Mouse (Mus musculus) layer of hippocampus, postnatal 10 days (tissue): Measurements from ENCODE around the gene Cxcl9. TPM values are rescaled to one million over a fixed set of nuclear protein-coding genes. Genes with fewer than 3 reads are reported as not detected.
A peak's percentile ranks its signal among the peaks of the same experiment; 100 is the strongest.

ENCODE experiments used
- DNase-seq, 2 experiments: peaks; one replicate each; pipeline ENCODE4 v3.0.0; 2021; ENCODE audit warnings: low spot score in 2 of 2
- total RNA-seq, 2 experiments: library from RNA; stranded (reverse); gene quantifications; 2 replicates each; pipeline ENCODE4 v1.2.3; 2021

Gene Cxcl9
- total RNA-seq, 2 experiments from 2014 or later: not detected

DNA sequence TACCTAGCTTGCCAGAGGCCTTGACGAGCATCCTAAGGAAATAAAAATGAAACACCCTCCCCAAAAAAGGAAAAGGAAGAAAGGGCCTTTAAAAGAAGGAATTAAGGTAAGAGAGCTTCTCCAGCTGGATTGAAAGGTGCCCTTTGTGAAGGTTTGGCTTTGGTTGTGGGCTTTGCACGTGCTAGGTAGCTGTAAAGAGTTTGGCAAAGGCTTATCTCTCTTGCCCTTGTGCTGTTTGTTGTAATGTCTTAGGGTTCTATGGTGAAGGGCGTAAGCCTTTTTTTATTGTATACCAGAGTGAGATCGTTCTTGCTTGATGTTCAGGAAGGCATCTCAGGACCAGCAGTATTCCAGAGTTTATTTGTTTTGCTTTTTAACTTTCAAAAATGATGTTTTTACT lies 12.7 kb upstream of the Cxcl9 start:
- no peak for DNase-seq

DNA sequence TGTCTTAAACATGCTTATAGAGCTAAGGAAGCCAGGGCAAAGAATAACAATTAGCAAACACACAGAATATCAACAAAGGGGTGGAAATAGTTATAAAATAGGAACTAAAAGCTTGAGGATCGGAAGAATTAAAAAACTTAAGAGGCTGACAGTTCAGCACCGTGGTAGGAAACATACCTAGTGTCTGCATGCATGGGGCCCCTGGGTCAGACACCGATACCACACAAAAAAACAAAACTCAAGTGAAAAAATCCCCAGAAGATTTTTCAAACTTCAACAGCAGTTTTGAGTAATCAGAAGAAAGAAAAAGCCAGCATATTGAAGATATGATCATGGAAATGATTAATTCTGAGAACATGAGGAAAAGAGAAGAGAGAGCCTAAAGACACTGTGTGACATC lies 8.9 kb upstream of the Cxcl9 start:
- no peak for DNase-seq

DNA sequence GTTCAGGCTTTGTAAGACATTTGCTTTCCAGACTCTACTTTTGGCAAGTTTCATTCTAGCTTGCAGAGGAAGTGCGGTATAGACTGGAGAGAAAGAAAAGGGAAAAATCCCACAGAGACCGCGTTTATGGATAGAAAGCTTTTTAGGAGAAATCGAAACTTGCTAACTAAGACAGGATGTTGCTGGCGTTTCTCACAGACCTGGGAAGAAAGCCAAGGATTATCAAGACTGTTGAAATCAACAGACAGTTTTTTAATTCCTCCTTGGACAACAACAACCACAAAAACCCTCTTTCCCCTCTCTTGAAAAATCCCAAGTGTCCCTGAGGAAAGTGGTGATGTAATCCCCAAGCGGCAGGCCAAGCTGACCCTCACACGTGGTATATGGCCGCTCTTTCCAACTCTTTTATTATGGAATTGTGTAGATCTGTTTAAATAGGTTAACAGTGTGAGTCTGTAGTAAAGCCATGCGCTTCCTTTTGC lies 4.5 kb upstream of the Cxcl9 start:
- no peak for DNase-seq

DNA sequence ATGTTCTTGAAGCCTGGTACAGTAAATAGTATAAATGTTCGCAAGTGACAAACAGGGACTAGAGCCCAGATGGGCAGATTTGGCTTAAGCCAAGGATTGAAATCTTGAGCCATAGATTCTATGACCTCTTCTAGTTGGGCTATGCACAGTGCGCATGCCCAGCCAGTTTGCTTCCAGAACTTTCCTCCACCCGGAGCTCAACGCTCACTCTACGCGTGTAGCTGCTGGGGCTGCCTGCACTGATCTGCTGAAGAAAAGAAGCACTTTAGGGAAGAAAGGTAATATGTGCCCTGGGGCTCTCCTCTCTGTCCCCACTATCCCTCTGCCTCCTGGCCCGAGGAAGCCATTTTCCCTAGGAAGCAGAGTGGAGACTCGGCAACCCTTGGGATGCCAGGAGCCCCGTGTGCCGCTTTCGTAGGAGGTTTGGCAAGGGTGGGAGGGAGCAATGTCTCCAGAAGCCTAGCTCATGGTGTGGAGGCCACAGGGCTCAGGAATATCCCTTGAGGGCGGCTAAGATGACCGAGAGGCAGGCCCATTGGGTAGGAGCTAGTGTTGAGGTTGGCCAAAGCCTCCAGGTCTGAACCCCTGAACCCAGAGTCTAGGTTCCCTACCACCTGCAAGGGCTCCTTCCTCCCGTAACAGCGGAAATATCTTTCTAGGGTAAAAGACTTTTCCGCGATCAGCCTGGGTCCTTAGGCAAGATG lies 3.9 kb upstream of the Cxcl9 start, which contains the start of gene Art3:
Gene Art3 (plus strand): TSS at position 193 of the 704 bp plus-strand sequence.
- DNase-seq: no peak

DNA sequence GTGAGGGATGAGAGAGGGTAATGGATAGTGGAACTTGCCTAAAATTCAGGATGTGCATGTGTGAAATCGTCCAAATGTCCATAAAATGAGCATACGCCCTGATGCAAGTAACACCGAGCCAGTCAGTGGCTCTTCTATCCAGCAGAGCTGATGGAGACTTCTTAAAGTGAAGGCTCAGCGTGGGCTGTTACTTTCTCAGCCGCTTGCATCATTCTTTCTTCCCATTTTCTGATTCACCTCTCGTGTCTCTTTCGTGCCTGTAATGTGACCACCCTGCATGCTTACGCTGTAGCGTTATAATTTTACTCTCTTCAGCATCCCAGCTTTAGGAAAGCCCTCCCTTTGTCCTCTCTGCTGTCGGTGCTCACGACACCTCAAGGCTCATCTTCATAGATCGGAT lies 3.2 kb upstream of the Cxcl9 start:
- no peak for DNase-seq

DNA sequence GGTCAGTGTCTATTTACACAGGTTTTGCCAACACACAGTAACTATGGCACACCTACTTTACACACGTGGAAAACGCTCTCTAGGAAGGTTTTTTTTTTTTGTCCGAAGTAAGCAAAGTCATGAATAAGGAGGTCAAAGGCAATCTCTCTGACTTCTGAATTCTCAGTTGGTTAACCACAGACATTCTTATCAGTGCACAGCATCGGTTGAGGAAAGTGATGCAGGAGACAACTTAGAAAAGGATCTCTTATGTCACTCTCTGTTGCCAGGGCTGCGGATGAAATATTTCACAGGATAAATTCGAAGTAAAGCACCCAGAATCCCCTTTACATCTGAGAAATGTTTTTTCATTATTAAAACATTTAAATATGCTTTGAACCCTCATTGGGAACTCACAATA lies 512 bp downstream of the Cxcl9 start:
- no peak for DNase-seq

DNA sequence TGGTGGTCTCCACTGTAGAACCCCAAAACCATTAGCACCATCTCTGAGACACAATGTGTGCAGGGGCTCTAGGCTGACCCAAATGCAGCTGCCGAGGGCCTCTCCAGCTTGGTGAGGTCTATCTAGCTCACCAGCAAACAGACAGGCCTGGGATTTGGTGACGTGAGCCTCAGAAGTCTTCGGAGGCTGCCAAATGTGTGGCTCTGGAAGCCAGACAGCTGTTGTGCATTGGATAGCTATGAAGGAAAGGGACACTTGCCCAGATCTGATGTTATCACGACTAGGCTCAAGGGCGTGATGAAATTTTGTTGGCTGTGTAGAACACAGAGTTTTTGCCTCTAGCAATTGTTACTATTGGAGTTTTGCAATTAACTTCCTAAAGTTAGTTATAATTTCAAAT lies 4.6 kb downstream of the Cxcl9 start:
- no peak for DNase-seq

DNA sequence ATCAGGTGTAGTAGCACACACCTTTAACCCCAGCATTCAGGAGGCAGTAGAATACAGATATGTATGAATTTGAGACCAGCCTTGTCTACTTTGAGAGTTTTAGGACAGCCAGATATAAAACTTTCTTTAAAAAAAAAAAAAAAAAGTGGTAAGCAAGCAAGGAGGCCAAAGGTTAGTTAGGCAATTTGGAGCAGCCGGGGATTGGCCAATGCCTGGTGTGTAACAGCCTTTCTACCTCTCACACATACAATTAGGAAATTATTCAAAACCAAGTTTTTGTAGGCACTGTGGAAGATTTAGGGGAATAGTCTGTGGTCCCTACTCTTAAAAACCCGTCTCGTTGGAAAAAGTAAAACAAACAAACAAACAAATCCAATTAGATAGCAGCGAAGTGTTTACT lies 5.3 kb downstream of the Cxcl9 start:
- no peak for DNase-seq

DNA sequence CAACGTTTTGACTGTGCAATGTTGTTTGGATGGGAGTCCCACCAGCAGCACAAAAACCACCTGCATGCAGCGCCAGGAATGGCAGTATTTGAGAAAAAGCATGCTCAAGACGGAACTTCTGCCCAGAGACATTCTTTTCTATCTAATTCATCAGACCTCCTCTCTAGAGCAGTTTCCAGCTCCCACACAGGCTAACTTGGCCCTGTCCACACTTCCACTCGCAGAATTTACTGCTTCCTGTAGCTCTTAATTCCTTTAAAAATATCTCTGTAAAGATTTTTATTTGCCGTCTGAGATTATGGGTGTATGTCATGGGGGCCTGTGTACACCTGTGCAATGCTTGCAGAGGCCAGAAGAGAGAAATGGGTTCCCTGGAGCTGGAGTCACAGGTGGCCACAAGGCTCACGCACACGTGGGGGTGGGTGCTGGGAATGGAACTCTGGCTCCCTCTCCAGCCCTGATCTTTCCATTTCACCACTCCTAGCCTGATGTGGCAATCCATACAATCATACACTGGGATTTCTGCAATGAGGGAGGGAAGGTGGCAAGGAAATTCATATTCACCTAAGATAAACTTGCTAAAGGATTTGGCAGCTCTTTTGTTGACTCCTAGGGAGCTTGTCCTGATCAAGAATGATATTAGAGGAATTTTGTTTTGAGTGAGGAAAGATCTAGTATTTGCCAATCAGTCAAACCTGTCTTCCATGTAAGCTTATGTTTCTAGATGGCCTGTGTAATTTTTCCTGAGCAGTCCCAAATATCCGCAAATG lies 6.1 kb downstream of the Cxcl9 start:
- no peak for DNase-seq

DNA sequence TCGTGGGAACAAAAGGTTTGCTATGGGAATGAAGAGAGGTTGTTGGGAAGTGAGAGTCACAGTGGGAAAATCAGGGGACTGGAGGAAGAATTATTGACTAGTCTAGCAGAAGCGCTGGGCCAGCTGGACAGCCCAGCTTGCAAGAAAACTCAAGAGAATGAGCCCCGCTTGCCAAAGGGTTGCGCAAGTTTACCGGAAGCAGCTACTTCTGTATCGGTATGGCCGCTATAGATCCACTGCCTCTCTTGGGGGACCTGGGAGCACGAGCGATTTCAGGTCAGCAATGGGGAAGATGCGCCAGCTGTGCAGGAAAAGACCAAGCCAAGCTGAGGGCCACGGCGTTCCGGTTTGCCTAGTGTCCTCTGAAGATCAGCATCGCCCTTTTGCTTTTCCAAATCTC lies 9.3 kb downstream of the Cxcl9 start:
- no peak for DNase-seq

DNA sequence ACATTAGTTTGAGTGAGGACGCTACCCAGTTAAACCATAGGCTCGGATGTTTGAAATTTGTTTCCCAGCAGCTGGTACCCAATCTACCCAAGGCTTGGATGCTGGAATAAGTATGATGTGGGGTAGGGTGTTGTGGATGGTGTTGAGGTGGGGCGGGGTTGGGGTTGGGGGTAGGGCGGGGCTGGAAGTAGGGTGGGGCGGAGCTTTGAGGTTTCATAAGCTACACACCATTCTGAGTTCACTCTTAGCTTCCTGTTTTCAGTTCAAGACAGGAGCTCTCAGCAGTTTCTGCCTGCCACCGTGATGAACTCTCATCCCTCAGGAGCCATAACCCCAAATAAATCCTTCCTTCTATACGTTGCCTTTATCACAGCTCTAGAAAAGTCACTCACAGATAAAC lies 9.8 kb downstream of the Cxcl9 start:
- no peak for DNase-seq

DNA sequence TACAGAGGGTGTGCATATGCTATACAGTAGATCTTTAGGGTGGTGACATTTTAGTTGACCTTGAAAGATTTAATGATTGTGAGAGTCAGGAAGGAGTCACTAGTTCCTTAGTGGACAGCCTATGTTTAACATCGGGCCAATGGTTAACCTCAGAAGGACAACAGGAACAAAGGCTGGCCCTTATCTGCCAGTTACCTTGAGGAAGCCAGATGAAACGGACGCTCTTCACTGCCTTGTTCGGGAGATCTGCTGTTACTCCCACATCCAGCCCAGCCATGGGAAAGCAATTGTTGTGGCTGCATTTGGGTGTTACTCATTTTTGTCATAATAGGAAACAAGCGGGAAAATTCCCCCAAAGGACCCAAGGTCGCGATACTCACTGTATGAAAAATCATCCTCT lies 14.1 kb downstream of the Cxcl9 start:
- DNase-seq: no peak

DNA sequence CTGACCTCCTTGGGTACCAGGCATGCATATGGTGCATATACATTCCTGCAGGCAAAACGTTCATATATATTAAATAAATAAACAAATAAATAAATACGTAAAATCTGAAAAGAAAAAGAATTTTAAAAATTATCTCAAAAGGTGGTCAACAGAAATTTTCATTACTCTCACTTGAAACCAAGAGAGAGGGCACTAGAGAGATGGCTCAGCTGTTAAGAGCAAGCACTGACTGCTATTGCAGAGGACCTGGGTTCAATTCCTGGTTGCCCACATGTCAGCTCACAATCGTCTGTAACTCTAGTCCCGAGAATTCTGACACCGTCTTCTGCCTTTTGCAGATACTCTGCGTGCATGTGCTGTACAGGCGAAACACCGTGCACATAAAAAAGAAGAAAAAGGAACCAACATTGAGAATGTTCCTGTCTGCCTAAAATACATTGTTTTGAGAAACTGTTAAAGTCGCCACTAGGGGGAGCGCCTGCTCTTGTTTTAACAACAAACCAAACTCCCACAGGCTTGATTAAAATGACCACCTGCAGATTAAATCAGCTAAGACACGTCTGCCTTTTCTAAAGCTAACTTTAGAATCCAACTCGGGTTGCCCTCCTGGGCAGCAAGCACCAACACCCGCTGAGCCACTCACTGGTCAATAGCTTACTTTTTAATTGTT lies 15.7 kb downstream of the Cxcl9 start:
- DNase-seq: peak; percentile 92 to 93

DNA sequence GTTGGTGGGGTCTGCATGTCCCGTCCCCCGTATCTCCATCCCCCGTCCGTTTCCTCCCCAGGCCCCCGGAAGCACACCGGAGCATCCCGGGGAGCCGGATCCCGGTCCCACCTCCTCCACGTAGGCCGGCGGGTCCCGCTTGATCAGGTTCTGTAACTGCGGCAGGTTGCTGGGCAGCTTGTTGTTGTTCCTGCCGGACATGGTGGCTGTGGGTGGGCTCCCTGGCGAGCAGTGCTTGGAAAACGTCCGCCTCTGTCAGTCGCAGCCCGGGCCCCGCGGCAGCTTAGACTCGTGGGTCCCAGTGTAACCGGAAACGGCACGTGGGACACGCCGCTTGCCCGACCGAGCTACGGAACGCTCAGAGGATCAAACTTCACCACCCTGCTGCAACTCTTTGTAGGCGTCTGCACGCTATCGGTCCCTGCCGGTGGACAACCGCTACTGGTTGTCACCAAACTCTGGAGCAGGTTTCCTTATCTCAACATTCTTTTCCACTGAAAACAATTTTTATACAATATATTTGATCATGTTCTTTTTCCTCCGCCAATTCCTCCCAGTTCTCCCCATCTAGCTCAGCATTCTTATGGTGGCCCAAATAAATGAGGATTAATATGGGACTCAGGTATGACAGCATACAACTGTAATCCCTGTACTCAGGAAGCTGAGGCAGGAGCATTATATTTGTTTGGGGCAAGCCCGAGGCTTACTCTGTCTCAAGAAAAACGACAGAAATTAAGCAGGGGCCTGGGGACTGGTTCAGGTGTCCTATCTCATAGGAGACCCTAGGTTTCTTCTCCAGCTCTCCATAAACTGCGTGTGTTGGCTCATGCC lies 18.0 kb downstream of the Cxcl9 start, which contains the start of gene Sdad1:
Gene Sdad1 (minus strand): TSS at position 799 of the 831 bp plus-strand sequence.
- peak; percentile 95 for DNase-seq

DNA sequence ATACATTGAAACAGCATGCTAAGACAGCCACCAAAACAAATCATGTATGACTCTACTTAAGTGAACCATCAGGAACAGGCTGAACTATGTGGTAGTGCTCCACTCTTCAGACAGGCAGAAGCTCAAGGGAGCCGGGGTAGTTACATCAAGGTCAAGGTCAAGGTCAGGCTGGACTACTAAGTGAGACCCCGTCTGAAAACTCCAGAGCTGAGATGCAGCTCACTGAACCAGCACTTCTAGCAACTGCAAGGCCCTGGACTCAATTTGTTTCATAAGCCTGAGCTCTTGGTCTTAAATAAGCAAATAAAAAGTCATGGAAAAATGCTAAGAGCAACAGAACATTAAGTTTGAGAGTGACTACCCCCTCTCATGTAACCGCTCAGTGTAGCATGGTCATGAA lies 23.6 kb downstream of the Cxcl9 start:
- no peak for DNase-seq

DNA sequence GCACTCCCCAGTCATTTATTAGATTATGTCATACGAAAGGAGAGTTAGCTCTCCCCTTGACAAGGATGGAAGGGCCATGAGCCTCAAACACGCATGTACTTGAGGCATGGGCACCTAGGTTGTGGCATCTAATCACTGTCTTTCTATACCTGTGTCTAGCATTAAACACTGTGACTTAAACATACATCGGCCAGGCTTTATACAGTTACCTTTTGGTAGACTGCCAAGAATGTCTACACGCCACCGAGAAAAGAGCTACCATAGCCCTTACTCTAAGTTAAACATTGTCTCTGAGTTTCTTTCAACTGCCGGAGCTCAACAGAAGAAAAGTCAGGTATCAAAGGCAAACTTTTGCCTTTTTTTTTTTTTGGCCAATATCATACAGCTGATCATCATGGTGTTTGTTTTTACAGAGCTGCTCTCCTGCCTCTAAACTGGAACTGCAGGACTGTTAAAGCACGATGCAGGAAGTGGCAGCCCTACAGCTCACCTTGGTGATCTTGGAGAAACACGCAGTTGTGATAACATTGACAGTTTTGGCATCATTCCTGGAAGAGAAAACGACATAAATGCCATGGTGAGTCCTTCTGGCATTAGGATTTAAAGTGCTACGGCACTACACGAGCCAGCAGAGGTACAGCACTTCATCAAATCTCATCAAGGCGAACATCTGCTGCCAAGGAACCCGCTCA lies 25.6 kb downstream of the Cxcl9 start:
- DNase-seq: no peak

DNA sequence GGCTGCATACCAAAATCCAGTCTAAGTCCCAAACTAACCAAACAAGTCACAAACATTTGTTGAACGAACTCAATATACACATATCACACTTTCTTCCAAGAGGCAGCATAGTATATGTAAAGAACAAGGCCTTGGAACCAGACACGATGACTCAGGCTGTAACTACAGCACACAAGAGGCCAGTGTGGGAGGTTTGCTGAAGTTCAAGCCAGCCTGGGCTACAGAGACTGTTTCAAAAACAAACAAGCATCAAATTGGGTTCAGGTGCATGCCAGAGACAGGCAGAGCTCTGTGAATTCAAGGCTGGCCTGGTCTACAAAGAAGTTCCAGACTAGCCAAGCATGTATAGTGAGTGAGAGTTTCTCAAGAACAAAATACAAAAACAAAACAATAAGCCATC lies 33.4 kb downstream of the Cxcl9 start:
- DNase-seq: no peak

DNA sequence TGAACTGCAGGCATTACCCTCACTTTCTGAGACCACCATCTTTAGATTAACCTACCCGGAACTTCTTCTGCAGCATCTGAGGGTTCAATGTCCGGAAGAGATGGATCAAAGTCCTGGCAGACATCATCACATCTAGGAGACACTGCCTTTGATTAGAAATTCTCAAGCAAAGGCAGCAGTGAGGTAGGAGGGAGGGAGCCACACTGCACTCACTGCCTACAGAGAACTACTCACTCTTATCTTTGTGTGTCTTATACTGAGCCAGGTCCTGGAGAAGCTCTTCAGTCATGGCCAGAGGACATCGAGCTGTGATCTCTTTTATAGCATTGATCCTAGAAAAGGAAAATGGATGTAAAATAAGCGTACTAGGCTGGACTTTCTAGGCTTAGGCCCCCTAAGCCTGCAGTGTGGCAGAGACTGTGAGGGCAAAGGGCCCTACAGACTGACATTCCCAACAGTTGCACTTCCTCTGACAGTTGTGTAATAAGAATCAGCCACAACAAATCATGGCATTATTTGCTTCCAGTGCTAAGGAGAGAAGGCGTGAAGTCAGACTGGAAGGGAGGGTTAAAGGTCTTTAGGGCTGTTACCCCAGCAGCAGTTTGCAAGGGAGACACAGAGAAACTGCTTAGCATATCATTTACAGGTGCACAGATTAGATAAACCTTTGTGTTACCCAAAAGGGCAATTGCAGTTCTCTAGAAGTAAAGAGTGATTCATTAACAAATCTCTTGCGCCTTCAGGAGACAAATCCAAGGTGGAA lies 36.0 kb downstream of the Cxcl9 start:
- no peak for DNase-seq

DNA sequence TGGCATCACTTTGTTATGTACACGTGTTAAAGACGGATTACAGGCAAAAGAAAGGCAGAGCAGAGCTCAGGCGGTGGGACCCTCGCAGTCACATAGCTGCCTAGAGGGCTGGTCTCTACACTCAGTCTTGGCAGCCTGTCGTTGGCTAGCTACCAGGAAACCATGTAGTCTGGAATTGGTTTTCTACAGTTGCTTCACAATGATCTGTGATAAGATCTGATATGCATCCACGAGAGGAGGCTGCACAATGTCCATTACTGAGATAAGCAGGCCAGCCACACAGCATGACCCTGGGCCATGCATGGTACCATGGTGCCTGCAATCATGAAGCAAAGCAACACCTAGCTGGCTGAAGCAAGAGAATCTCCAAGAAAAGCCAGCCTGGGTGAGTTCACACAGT lies 40.0 kb downstream of the Cxcl9 start:
- no peak for DNase-seq

DNA sequence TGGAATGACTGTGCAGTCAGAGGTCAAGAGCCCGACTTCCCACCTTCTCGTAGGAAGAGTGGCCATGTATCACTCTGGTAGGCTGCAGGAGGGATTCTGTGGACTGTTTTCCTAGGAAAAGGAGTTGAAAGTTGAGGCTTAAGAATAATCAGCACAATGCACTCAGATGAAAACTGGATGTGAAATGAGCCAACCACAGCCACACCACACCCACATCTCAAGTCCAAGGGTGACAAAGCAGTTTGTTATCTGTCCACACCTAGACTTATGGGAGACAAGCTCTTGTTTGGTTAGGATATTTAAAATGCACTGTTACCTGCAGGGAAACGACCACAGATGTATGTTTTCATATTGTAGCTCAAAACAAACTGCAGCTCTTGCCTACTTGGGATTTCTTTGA lies 44.8 kb downstream of the Cxcl9 start:
- DNase-seq: no peak
